ENCODE assay signal across 24 mouse cellular contexts in genomic region chr15:91200833-91201232, GRCm38 (mm10). TPM values are rescaled to one million over a fixed set of nuclear protein-coding genes. Genes with fewer than 3 reads are reported as not detected.
A peak's percentile ranks its signal among the peaks of the same experiment; 100 is the strongest.
DNase-seq lines count a peak whose midpoint lies in the region; ATAC-seq and TF ChIP-seq lines count a peak whose summit lies in the region.
"Had no signal": no experiment of that assay in that cellular context is flagged by ENCODE, and none has a peak within 500 bp of the region (broad histone marks: within the 10 kb centered on the region; RNA-seq: fewer than 3 reads in every experiment).

No protein-coding gene starts in this region.

- TF ChIP-seq CTCF in liver, postnatal 0 days (IDR thresholded peaks at IDR 0.05; ENCODE audit: low read depth) = no peak

- no peaks in the 10 kb centered on the region for H3K27me3 ChIP-seq in liver, postnatal 0 days (ENCODE audit: insufficient read depth, low read length)
- no peaks in the 10 kb centered on the region for H3K27me3 ChIP-seq in liver, embryonic 12.5 days (replicated peaks)
- H3K27me3 ChIP-seq in hindbrain, embryonic 10.5 days (ENCODE audit: insufficient read depth, poor library complexity, severe bottlenecking) = no peaks in the 10 kb centered on the region
- H3K27me3 ChIP-seq: CH12.LX had no signal

- peaks cover 14% of the 10 kb centered on the region for H3K4me1 ChIP-seq in liver, postnatal 0 days (ENCODE audit: insufficient read depth)
- no peaks in the 10 kb centered on the region for H3K4me1 ChIP-seq in liver, embryonic 12.5 days
- H3K4me1 ChIP-seq in hindbrain, embryonic 10.5 days (replicated peaks) = no peaks in the 10 kb centered on the region

- ATAC-seq in liver, postnatal 0 days = peak; percentile 59
- no peak for ATAC-seq in liver, embryonic 12.5 days
- ATAC-seq in megakaryocyte, adult 5-6 weeks (ENCODE audit: poor library complexity, severe bottlenecking) = peak; percentile 69
- ATAC-seq: activated CD4-positive, CD25-positive, alpha-beta regulatory T cell, adult 4 months; CD4-positive, CD25-positive, alpha-beta regulatory T cell, adult 4 months; Patski had no signal

- H3K9me3 ChIP-seq in liver, postnatal 0 days (ENCODE audit: low read length) = no peaks in the 10 kb centered on the region
- no peaks in the 10 kb centered on the region for H3K9me3 ChIP-seq in liver, embryonic 12.5 days (replicated peaks)
- H3K9me3 ChIP-seq in hindbrain, embryonic 10.5 days = no peaks in the 10 kb centered on the region

- TF ChIP-seq EP300 in liver, postnatal 0 days (IDR thresholded peaks at IDR 0.05; ENCODE audit: low read depth) = no peak

- H3K4me3 ChIP-seq in liver, postnatal 0 days (ENCODE audit: low read depth, low read length) = no peak overlapping the region
- no peak overlapping the region for H3K4me3 ChIP-seq in liver, embryonic 12.5 days
- no peak overlapping the region for H3K4me3 ChIP-seq in hindbrain, embryonic 10.5 days

- DNase-seq in liver, postnatal 0 days = no peak
- DNase-seq in hindbrain, embryonic 10.5 days (ENCODE audit: low spot score) = no peak
- DNase-seq: adrenal gland, adult 2 months; adrenal gland, adult 8-10 months; adrenal gland, postnatal 10 days; adrenal gland, postnatal 14 days; adrenal gland, postnatal 25 days; adrenal gland, postnatal 36 days; B cell, adult 2 months; cerebellum, adult 11 months; cerebellum, adult 11-12 months; cerebellum, adult 18-20 months had no signal

- H3K4me2 ChIP-seq in liver, postnatal 0 days (ENCODE audit: low read depth, low read length) = no peak overlapping the region
- H3K4me2 ChIP-seq in liver, embryonic 12.5 days = no peak overlapping the region

- no peak overlapping the region for H3K9ac ChIP-seq in liver, postnatal 0 days (replicated peaks)
- H3K9ac ChIP-seq in liver, embryonic 12.5 days = no peak overlapping the region

- no peaks in the 10 kb centered on the region for H3K36me3 ChIP-seq in liver, postnatal 0 days (replicated peaks; ENCODE audit: insufficient read depth, low read length)
- no peaks in the 10 kb centered on the region for H3K36me3 ChIP-seq in liver, embryonic 12.5 days
- no peaks in the 10 kb centered on the region for H3K36me3 ChIP-seq in hindbrain, embryonic 10.5 days
- H3K36me3 ChIP-seq: G1E had no signal

- 56% methylated on average over 1 of the region's 1 CpGs for whole genome bisulfite sequencing in liver, postnatal 0 days (ENCODE audit: insufficient replicate concordance)
- WGBS in liver, embryonic 12.5 days (ENCODE audit: insufficient replicate concordance) = 67% methylated on average over 1 of the region's 1 CpGs
- WGBS in hindbrain, embryonic 10.5 days = 92% methylated on average over 1 of the region's 1 CpGs

- peak overlapping the region; percentile 62 for H3K27ac ChIP-seq in liver, postnatal 0 days (ENCODE audit: low read depth)
- H3K27ac ChIP-seq in liver, embryonic 12.5 days = no peak overlapping the region
- no peak overlapping the region for H3K27ac ChIP-seq in hindbrain, embryonic 10.5 days

RNA-seq across cellular contexts. Expression of gene CN725425, which starts 1.5 kb away (rescaled TPM):
- 0.07 TPM in 1 of 2 replicates, not detected in the other for polyA plus RNA-seq in liver, postnatal 0 days (2015; fragmentation: Nextera tagmentation; extraction: Ambion mirVana)
- not detected in 2 replicates for polyA plus RNA-seq in liver, embryonic 12.5 days (2016; fragmentation: Nextera tagmentation; extraction: Ambion mirVana)
- total RNA-seq in megakaryocyte, adult 5-6 weeks (2015) = not detected in 2 replicates
- total RNA-seq in megakaryocyte, adult 5-6 weeks (2017) = not detected in 2 replicates
- not detected in 2 replicates for polyA plus RNA-seq in hindbrain, embryonic 10.5 days (2016; fragmentation: Nextera tagmentation; extraction: Ambion mirVana)
- total RNA-seq: adrenal gland, adult 18-20 months; adrenal gland, adult 2 months; adrenal gland, adult 8-10 months; adrenal gland, postnatal 10 days; adrenal gland, postnatal 14 days; adrenal gland, postnatal 25 days; adrenal gland, postnatal 36 days; adrenal gland, postnatal 4 days; CH12.LX; G1E; MEL had no signal
- polyA plus RNA-seq: activated CD4-positive, CD25-positive, alpha-beta regulatory T cell, adult 4 months; adrenal gland, adult 2 months; brain, embryonic 14.5 days; C2C12; CD4-positive, CD25-positive, alpha-beta regulatory T cell, adult 4 months; G1E; Patski had no signal

RNA-seq across cellular contexts. Expression of gene Abcd2, which starts 9.2 kb away (rescaled TPM):
- 49.7 and 55.2 TPM in 2 replicates for polyA plus RNA-seq in liver, postnatal 0 days (2015; fragmentation: Nextera tagmentation; extraction: Ambion mirVana)
- 1.7 and 1.9 TPM in 2 replicates for polyA plus RNA-seq in liver, embryonic 12.5 days (2016; fragmentation: Nextera tagmentation; extraction: Ambion mirVana)
- 66.5 and 67.1 TPM in 2 replicates for total RNA-seq in megakaryocyte, adult 5-6 weeks (2015)
- total RNA-seq in megakaryocyte, adult 5-6 weeks (2017) = 78.0 and 81.5 TPM in 2 replicates
- polyA plus RNA-seq in hindbrain, embryonic 10.5 days (2016; fragmentation: Nextera tagmentation; extraction: Ambion mirVana) = 18.3 and 18.6 TPM in 2 replicates
- total RNA-seq: CH12.LX, G1E, MEL had no signal
- polyA plus RNA-seq: G1E had no signal
